Mouse (Mus musculus): ENCODE measurements around the gene St5. TPM values are rescaled to one million over a fixed set of nuclear protein-coding genes. Genes with fewer than 3 reads are reported as not detected.
A peak's percentile ranks its signal among the peaks of the same experiment; 100 is the strongest.

St5 gene
- polyA plus RNA-seq, 1 experiment: 113 TPM

DNA sequence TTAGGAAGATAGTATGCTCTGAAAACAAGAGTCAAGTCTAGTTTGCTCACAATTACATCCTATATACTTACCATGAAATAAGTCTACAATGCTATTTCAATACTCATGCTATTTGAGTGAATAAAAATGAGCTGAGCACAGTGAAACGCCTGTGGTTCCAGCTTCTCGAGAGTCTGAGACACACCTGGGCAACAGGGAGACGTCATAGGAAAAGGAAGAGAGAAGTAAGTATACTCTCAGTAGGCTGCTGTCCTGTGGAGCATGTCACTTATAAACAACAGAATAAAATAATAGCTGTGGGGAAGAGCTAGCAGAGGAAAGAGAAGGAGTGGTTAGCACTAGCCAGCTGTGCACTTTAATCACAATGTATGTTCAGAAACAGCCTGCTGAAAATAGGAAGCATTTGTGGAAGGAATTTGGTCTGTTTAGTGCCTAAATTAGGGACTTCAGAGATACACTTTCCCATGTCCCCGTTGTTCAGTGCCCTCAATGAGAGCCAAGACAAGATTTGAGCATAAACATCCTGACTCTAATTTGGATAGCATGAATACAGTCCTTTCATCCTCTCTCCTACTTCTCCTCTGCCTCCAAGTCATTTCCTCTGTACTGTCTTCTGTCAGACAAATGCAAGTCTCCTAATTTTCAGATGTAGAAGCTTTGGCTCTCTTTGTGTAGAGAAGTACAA lies 28.3 kb downstream of the St5 start:
- Histone ChIP-seq H3K4me3 (ENCODE audit: insufficient read depth, low read length) (no peak overlapping the region), H3K27ac (ENCODE audit: insufficient read depth, low read length) (no peak overlapping the region), H3K4me1 (ENCODE audit: control insufficient read depth, insufficient read depth, low read length) (peaks cover 9% of the 10 kb centered on the region)
- no peak for TF ChIP-seq POLR2A (IDR thresholded peaks at IDR 0.05; ENCODE audit: low read depth, low read length)
- no peak for TF ChIP-seq CTCF (IDR thresholded peaks at IDR 0.05; ENCODE audit: borderline replicate concordance, insufficient read depth, low read length)

DNA sequence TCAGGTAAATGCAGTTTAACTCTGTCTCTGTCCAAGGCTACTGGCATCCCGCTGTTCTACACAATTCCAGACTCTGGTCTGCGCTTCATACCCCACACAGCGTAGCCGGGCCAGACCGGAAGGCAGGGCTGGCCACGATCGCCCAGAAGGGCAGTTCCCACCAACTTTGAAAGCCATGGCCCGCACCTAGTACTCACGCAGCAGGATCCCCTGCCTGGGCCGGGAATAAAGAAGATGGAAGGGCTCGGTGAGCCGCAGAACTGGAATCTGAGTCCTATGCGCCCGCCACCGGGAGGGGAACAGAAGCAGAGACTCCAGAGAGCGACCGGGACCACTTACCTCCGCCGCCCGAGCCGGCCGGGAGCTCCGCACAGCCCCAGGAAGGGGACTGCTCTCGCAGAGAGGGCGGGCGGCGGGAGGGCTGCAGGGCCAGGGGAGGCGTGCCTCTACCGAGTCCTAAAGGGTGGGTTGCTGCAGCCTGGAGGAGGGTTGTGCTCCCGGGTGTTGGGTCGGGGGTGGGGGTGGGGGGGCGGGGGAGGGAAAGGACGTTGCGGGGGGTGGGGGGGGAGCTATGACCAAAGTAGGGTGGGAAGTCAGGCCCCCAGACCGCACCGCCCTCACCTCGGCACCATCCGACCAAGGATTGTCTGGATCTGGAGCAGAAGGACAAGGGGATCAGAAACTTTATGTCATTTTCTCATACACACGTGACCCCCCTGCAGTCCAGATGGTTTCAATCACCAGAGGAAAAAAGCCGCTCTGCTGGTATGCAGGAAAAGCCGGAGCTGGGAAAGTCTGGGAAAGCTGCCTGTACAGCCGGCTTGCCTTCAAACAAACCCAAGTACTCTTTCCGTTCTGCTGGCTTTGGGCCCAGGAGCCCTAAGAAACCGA lies 31.6 kb downstream of the St5 start:
- Histone ChIP-seq H3K27ac (ENCODE audit: insufficient read depth, low read length) (peak overlapping the region; percentile 94), H3K4me1 (ENCODE audit: control insufficient read depth, insufficient read depth, low read length) (peaks cover 13% of the 10 kb centered on the region), H3K4me3 (ENCODE audit: insufficient read depth, low read length) (peak overlapping the region; percentile 74)
- peak; percentile 76 for TF ChIP-seq POLR2A (IDR thresholded peaks at IDR 0.05; ENCODE audit: low read depth, low read length)
- no peak for TF ChIP-seq CTCF (IDR thresholded peaks at IDR 0.05; ENCODE audit: borderline replicate concordance, insufficient read depth, low read length)

DNA sequence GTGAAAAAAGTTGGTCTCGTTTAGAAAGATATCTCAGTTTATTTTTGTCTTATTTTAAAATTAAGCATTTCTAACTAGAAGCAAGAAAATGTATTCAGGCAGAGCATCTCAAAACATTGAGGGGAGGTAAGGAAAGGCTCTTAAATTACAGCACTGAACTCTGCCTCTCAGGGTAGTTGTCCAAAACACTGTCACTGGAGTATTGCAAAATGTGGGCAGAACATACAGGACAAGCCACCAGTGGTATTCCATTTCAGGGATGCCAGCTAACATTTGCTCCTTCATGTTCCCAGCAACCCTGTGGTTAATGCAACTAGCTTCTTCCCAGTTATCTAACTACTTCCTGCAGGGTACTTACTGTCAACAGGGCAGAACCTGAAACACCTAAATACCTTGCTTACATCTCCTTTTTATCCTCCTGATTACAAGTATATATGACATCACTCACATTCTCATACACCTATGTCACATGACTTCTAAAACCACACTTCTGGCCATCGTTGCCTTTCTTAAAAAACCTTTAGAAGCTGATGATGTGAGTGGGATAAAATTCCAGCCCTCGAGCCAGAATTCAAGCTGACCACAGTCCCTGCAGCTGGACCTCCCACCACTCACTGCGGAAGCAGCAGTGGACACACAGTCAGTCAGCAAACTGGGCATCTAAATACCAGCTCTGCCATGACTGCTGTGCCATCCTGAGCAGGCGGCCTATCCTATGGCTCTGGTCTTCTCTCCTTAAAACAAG lies 33.8 kb downstream of the St5 start:
- peaks cover 13% of the 10 kb centered on the region for H3K4me1 ChIP-seq (ENCODE audit: control insufficient read depth, insufficient read depth, low read length)
- H3K4me3 ChIP-seq (ENCODE audit: insufficient read depth, low read length): peak overlapping the region; percentile 50
- peak overlapping the region; percentile 28; the same call in 1 of the 2 replicates for H3K27ac ChIP-seq (ENCODE audit: insufficient read depth, low read length)
- TF ChIP-seq POLR2A (IDR thresholded peaks at IDR 0.05; ENCODE audit: low read depth, low read length) (no peak; the same call in 1 of the 2 replicates), CTCF (IDR thresholded peaks at IDR 0.05; ENCODE audit: borderline replicate concordance, insufficient read depth, low read length) (no peak)

DNA sequence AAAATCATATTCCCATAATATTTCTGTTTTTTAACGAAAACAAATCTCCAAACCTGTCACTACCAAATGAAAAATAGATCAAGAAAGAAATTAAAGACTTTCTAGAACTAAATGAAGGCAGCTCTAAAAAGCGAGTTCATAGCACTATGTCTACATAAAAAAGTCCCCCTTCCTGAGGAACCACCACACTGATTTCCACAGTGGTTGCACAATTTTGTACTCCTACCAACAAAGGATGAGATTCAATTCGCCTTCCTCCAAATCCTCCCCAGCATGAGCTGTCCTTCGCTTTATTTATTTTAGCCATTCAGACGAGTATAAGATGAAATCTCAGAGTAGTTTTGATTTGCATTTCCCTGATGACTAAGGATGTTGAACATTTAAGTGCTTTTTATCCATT lies 36.7 kb downstream of the St5 start:
- TF ChIP-seq POLR2A (IDR thresholded peaks at IDR 0.05; ENCODE audit: low read depth, low read length) (no peak), CTCF (IDR thresholded peaks at IDR 0.05; ENCODE audit: borderline replicate concordance, insufficient read depth, low read length) (no peak)
- peak overlapping the region; percentile 22; the same call in 1 of the 2 replicates for H3K27ac ChIP-seq (ENCODE audit: insufficient read depth, low read length)
- H3K4me1 ChIP-seq (ENCODE audit: control insufficient read depth, insufficient read depth, low read length): peaks cover 8% of the 10 kb centered on the region
- no peak overlapping the region for H3K4me3 ChIP-seq (ENCODE audit: insufficient read depth, low read length)

DNA sequence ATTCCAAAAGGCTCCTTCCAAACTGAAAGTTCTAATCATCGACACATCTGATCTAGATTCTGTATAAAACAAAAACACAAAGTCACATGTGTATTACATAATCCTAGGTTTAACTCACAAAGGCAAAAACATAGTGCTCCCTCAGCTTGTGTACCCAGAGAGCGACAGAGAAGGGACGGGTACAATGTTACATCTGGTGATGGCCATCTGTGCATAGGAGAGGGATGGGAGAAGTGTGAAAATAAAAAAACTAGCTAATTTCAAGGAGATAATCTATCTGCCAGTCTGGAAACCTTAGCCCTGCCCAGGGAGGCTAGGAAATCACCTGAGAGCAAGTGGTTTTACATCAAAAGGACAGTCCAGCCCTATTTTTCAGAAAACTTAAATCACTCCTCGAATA lies 40.8 kb downstream of the St5 start:
- no peak for TF ChIP-seq POLR2A (IDR thresholded peaks at IDR 0.05; ENCODE audit: low read depth, low read length)
- TF ChIP-seq CTCF (IDR thresholded peaks at IDR 0.05; ENCODE audit: borderline replicate concordance, insufficient read depth, low read length): no peak
- no peak overlapping the region for H3K4me3 ChIP-seq (ENCODE audit: insufficient read depth, low read length)
- peaks cover 2% of the 10 kb centered on the region; the same call in 1 of the 2 replicates for H3K4me1 ChIP-seq (ENCODE audit: control insufficient read depth, insufficient read depth, low read length)
- H3K27ac ChIP-seq (ENCODE audit: insufficient read depth, low read length): no peak overlapping the region

DNA sequence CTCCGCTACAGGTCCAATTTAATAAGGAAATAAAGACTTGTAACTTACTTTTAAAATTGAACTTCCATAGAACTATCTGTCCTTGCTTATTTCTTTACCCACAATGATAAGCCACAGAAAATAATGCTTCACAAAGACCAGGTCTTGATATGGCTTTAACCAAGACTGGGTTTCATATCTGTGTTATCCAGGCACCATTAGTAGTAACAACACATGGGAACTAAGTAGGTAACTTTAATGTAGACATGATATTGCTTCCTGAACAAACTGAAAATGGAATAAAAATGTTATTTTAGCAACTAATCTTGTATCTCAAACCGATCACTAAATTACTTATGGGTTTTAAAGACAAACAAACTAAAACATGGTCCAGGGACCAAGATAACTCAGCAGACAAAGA lies 44.1 kb downstream of the St5 start:
- H3K4me1 ChIP-seq (ENCODE audit: control insufficient read depth, insufficient read depth, low read length): no peaks in the 10 kb centered on the region; the same call in 1 of the 2 replicates
- no peak overlapping the region for H3K4me3 ChIP-seq (ENCODE audit: insufficient read depth, low read length)
- H3K27ac ChIP-seq (ENCODE audit: insufficient read depth, low read length): no peak overlapping the region
- TF ChIP-seq POLR2A (IDR thresholded peaks at IDR 0.05; ENCODE audit: low read depth, low read length) (no peak), CTCF (IDR thresholded peaks at IDR 0.05; ENCODE audit: borderline replicate concordance, insufficient read depth, low read length) (no peak)

DNA sequence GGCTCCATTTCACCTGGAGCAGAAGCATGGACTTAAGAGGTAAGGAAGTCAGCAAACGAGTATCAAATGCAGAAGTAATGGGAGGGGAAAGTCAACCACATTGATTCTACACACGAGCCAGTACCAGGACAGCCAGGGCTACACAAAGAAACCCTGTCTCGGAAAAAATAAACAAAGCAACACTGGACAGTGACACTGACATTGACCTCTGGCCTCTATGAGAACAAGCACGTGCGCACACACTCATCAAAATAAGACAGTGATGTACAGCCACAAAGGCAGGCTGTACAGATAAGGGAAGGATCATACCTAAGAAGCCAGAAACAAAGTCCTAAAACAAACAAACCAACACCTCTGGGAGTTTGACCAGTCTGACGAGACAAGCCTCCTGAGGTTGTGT lies 45.5 kb downstream of the St5 start:
- Histone ChIP-seq H3K4me3 (ENCODE audit: insufficient read depth, low read length) (no peak overlapping the region), H3K4me1 (ENCODE audit: control insufficient read depth, insufficient read depth, low read length) (no peaks in the 10 kb centered on the region), H3K27ac (ENCODE audit: insufficient read depth, low read length) (no peak overlapping the region)
- no peak for TF ChIP-seq POLR2A (IDR thresholded peaks at IDR 0.05; ENCODE audit: low read depth, low read length)
- no peak for TF ChIP-seq CTCF (IDR thresholded peaks at IDR 0.05; ENCODE audit: borderline replicate concordance, insufficient read depth, low read length)

DNA sequence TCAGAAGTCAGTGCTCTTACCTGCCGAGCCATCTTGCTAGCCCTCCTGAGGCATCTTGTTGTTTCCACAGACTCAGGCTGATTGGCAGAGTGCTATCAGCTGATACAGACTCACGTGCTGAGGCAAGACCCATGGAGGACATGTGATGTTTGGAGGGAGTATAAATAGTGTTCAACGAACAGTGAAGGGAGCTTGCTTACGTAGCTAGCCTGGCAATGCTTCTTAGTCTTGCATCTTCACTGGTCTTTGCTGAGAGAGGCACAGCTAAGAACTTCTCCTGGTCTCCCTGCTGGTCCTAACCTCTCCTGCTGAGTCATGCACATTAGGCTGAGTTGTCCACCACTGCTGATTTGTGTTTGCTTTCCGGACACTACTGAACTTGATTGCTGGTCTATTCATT lies 48.5 kb downstream of the St5 start:
- no peak overlapping the region for H3K27ac ChIP-seq (ENCODE audit: insufficient read depth, low read length)
- no peak overlapping the region for H3K4me3 ChIP-seq (ENCODE audit: insufficient read depth, low read length)
- no peaks in the 10 kb centered on the region; the same call in 1 of the 2 replicates for H3K4me1 ChIP-seq (ENCODE audit: control insufficient read depth, insufficient read depth, low read length)
- TF ChIP-seq CTCF (IDR thresholded peaks at IDR 0.05; ENCODE audit: borderline replicate concordance, insufficient read depth, low read length): no peak

DNA sequence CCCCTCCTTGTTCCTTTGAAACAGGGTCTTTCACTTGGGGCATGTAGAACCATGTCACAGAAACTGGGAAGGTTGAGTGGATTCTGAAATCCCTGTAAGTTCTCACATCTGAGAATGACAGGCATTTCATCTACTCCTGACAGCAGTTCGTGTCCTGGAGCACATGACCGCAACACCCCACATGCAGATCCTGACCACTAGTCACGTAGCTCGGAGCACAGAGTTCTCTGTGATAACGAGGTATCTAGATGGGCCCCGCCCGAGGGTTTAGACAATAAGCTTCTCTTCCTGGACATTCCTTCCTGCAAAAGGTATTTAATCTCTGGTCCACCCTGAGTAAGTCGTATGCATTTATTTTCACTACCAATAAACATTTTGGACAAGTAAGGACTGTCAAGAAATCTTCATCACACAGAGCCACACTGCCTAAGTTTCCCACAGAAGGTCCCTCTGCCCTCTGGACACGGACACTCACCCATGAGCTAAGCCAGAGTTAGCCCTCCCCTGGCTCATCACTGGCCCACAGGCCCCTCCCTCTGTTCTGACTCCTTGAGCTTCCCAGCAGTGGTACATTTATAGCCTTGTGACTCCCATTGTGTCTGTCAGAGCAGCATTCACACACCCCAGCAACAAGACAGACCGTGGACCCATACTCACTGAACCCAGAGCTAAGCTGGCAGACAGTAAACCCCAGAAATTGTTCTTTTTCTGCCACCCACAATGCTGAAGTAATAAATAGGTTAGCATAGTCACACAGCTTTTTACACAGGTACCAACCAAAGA lies 54.4 kb downstream of the St5 start:
- TF ChIP-seq POLR2A (IDR thresholded peaks at IDR 0.05; ENCODE audit: low read depth, low read length) (no peak), CTCF (IDR thresholded peaks at IDR 0.05; ENCODE audit: borderline replicate concordance, insufficient read depth, low read length) (no peak)

More for the DNA sequence above, 54.4 kb downstream of the St5 start:
- H3K4me3 ChIP-seq (ENCODE audit: insufficient read depth, low read length): no peak overlapping the region
- H3K27ac ChIP-seq (ENCODE audit: insufficient read depth, low read length): no peak overlapping the region
- no peaks in the 10 kb centered on the region; the same call in 1 of the 2 replicates for H3K4me1 ChIP-seq (ENCODE audit: control insufficient read depth, insufficient read depth, low read length)
